Mouse (Mus musculus): ENCODE data around the gene Gm21981. TPM values are rescaled to one million over a fixed set of nuclear protein-coding genes. Genes with fewer than 3 reads are reported as not detected.
A peak's percentile ranks its signal among the peaks of the same experiment; 100 is the strongest.

The Gm21981 gene
- total RNA-seq, 1 experiment: 0.36 TPM

GRCm38 (mm10) chr17:47712889-47713571 is 18.8 kb upstream of the Gm21981 start:
- H3K4me3 ChIP-seq (ENCODE audit: insufficient read depth in 1 of 2, low read depth in 1 of 2, low read length in 2 of 2, poor library complexity in 1 of 2, severe bottlenecking in 1 of 2): peak overlapping the region; percentile 53
- DNase-seq (ENCODE audit: low read depth, low spot score): no peak
- no peaks in the 10 kb centered on the region for H3K9me3 ChIP-seq (ENCODE audit: control insufficient read depth, insufficient read depth, low read depth, low read length)
- peaks cover 16 to 43% of the 10 kb centered on the region in 2 experiments for H3K4me1 ChIP-seq (ENCODE audit: control insufficient read depth in 2 of 2, insufficient read depth in 2 of 2, low read length in 2 of 2, poor library complexity in 1 of 2)
- no peak overlapping the region for H3K9ac ChIP-seq (ENCODE audit: insufficient read depth, low read depth, low read length, poor library complexity, severe bottlenecking)
- H3K27ac ChIP-seq (ENCODE audit: insufficient read depth, low read depth, low read length, poor library complexity, severe bottlenecking): peak overlapping the region; percentile 81
- no peak for TF ChIP-seq ZNF384 (IDR thresholded peaks at IDR 0.05; ENCODE audit: low read depth, low read length)
- H3K36me3 ChIP-seq (ENCODE audit: control insufficient read depth, insufficient read depth, low read length, poor library complexity, severe bottlenecking): no peaks in the 10 kb centered on the region
- in situ Hi-C loops (cut with MboI; ENCODE audit: low sequenced_read_pairs in 2 of 2, unreplicated experiment in 2 of 2): no loop called here

- Histone ChIP-seq H3K9ac (ENCODE audit: insufficient read depth, low read depth, low read length, poor library complexity, severe bottlenecking) (peak overlapping the region; percentile 40; the same call in 1 of the 2 replicates), H3K36me3 (ENCODE audit: control insufficient read depth, insufficient read depth, low read length, poor library complexity, severe bottlenecking) (no peaks in the 10 kb centered on the region), H3K4me3 (ENCODE audit: insufficient read depth in 1 of 2, low read depth in 1 of 2, low read length in 2 of 2, poor library complexity in 1 of 2, severe bottlenecking in 1 of 2) (peak overlapping the region in 1 of 2 experiments; percentile 17; a peak in 1 of 4 replicates), H3K9me3 (ENCODE audit: control insufficient read depth, insufficient read depth, low read depth, low read length) (no peaks in the 10 kb centered on the region), H3K27ac (ENCODE audit: insufficient read depth, low read depth, low read length, poor library complexity, severe bottlenecking) (peak overlapping the region; percentile 36; the same call in 1 of the 2 replicates), H3K4me1 (ENCODE audit: control insufficient read depth in 2 of 2, insufficient read depth in 2 of 2, low read length in 2 of 2, poor library complexity in 1 of 2) (peaks cover 16 to 52% of the 10 kb centered on the region in 2 experiments)
- TF ChIP-seq ZC3H11A (IDR thresholded peaks at IDR 0.05; ENCODE audit: borderline replicate concordance, low read depth, low read length) (no peak), MAFK (IDR thresholded peaks at IDR 0.05; ENCODE audit: insufficient read depth, low read depth, low read length) (no peak)
- no peak for DNase-seq (ENCODE audit: low read depth, low spot score)
- in situ Hi-C loops (cut with MboI; ENCODE audit: low sequenced_read_pairs in 2 of 2, unreplicated experiment in 2 of 2): no loop called here
Measured at GRCm38 (mm10) chr17:47711883-47712282, 17.6 kb upstream of the Gm21981 start.

- Histone ChIP-seq H3K4me1 (ENCODE audit: control insufficient read depth in 2 of 2, insufficient read depth in 2 of 2, low read length in 2 of 2, poor library complexity in 1 of 2) (peaks cover 16 to 52% of the 10 kb centered on the region in 2 experiments), H3K27ac (ENCODE audit: insufficient read depth, low read depth, low read length, poor library complexity, severe bottlenecking) (peak overlapping the region; percentile 79), H3K36me3 (ENCODE audit: control insufficient read depth, insufficient read depth, low read length, poor library complexity, severe bottlenecking) (no peaks in the 10 kb centered on the region; the same call in 1 of the 2 replicates), H3K9ac (ENCODE audit: insufficient read depth, low read depth, low read length, poor library complexity, severe bottlenecking) (no peak overlapping the region; the same call in 1 of the 2 replicates), H3K4me3 (ENCODE audit: insufficient read depth in 1 of 2, low read depth in 1 of 2, low read length in 2 of 2, poor library complexity in 1 of 2, severe bottlenecking in 1 of 2) (peak overlapping the region; percentile 13 to 16; a peak in 1 of 4 replicates), H3K9me3 (ENCODE audit: control insufficient read depth, insufficient read depth, low read depth, low read length) (no peaks in the 10 kb centered on the region)
- TF ChIP-seq MAFK (IDR thresholded peaks at IDR 0.05; ENCODE audit: insufficient read depth, low read depth, low read length) (no peak), HCFC1 (IDR thresholded peaks at IDR 0.05; ENCODE audit: borderline replicate concordance, insufficient read depth, low read length) (no peak), ZC3H11A (IDR thresholded peaks at IDR 0.05; ENCODE audit: borderline replicate concordance, low read depth, low read length) (no peak), ZNF384 (IDR thresholded peaks at IDR 0.05; ENCODE audit: low read depth, low read length) (no peak), CHD2 (IDR thresholded peaks at IDR 0.05; ENCODE audit: low read depth, low read length) (no peak)
- DNase-seq (ENCODE audit: low read depth, low spot score): no peak
- in situ Hi-C loops (cut with MboI; ENCODE audit: low sequenced_read_pairs in 2 of 2, unreplicated experiment in 2 of 2): no loop called here
Measured at GRCm38 (mm10) chr17:47710036-47710435, 15.8 kb upstream of the Gm21981 start.

DNA sequence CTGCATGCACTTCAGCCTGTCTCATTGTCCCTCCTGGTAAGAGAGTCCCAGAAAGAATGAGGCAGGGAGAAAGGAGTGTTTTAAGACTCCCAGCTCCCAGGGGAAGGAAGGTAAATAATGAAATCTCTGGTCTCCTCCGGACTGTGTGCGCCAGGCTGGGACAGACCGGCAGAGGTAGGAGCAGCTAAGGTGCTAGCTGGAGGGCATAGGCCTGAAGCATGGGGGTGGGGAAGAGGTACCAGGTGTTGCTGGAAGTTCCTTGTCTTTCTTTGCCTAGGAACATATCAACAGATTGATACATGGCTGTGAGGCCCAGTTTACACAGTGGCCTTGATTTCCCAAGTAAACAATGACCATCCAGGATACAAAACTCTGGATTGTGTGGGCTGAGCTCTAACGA is 14.7 kb upstream of the Gm21981 start:
- Histone ChIP-seq H3K9ac (ENCODE audit: insufficient read depth, low read depth, low read length, poor library complexity, severe bottlenecking) (peak overlapping the region; percentile 4; the same call in 1 of the 2 replicates), H3K4me3 (ENCODE audit: insufficient read depth in 1 of 2, low read depth in 1 of 2, low read length in 2 of 2, poor library complexity in 1 of 2, severe bottlenecking in 1 of 2) (no peak overlapping the region), H3K27ac (ENCODE audit: insufficient read depth, low read depth, low read length, poor library complexity, severe bottlenecking) (no peak overlapping the region), H3K9me3 (ENCODE audit: control insufficient read depth, insufficient read depth, low read depth, low read length) (no peaks in the 10 kb centered on the region), H3K36me3 (ENCODE audit: control insufficient read depth, insufficient read depth, low read length, poor library complexity, severe bottlenecking) (no peaks in the 10 kb centered on the region; the same call in 1 of the 2 replicates), H3K4me1 (ENCODE audit: control insufficient read depth in 2 of 2, insufficient read depth in 2 of 2, low read length in 2 of 2, poor library complexity in 1 of 2) (peaks cover 14 to 49% of the 10 kb centered on the region in 2 experiments)
- no peak for DNase-seq (ENCODE audit: low read depth, low spot score)
- in situ Hi-C loops (cut with MboI; ENCODE audit: low sequenced_read_pairs in 2 of 2, unreplicated experiment in 2 of 2): no loop called here
- TF ChIP-seq ZC3H11A (IDR thresholded peaks at IDR 0.05; ENCODE audit: borderline replicate concordance, low read depth, low read length): no peak
- TF ChIP-seq MAFK (IDR thresholded peaks at IDR 0.05; ENCODE audit: insufficient read depth, low read depth, low read length): no peak
- no peak for TF ChIP-seq HCFC1 (IDR thresholded peaks at IDR 0.05; ENCODE audit: borderline replicate concordance, insufficient read depth, low read length)
- no peak for TF ChIP-seq ZNF384 (IDR thresholded peaks at IDR 0.05; ENCODE audit: low read depth, low read length)
- TF ChIP-seq CHD2 (IDR thresholded peaks at IDR 0.05; ENCODE audit: low read depth, low read length): no peak

- TF ChIP-seq CHD2 (IDR thresholded peaks at IDR 0.05; ENCODE audit: low read depth, low read length) (no peak), HCFC1 (IDR thresholded peaks at IDR 0.05; ENCODE audit: borderline replicate concordance, insufficient read depth, low read length) (no peak), ZNF384 (IDR thresholded peaks at IDR 0.05; ENCODE audit: low read depth, low read length) (no peak), ZC3H11A (IDR thresholded peaks at IDR 0.05; ENCODE audit: borderline replicate concordance, low read depth, low read length) (no peak), MAFK (IDR thresholded peaks at IDR 0.05; ENCODE audit: insufficient read depth, low read depth, low read length) (no peak)
Measured at GRCm38 (mm10) chr17:47707961-47708360, 13.7 kb upstream of the Gm21981 start.

More at GRCm38 (mm10) chr17:47707961-47708360, 13.7 kb upstream of the Gm21981 start:
- Histone ChIP-seq H3K36me3 (ENCODE audit: control insufficient read depth, insufficient read depth, low read length, poor library complexity, severe bottlenecking) (no peaks in the 10 kb centered on the region; the same call in 1 of the 2 replicates), H3K4me1 (ENCODE audit: control insufficient read depth in 2 of 2, insufficient read depth in 2 of 2, low read length in 2 of 2, poor library complexity in 1 of 2) (peaks cover 8 to 50% of the 10 kb centered on the region in 2 experiments; a peak in 3 of 4 replicates), H3K9ac (ENCODE audit: insufficient read depth, low read depth, low read length, poor library complexity, severe bottlenecking) (no peak overlapping the region), H3K9me3 (ENCODE audit: control insufficient read depth, insufficient read depth, low read depth, low read length) (no peaks in the 10 kb centered on the region), H3K4me3 (ENCODE audit: insufficient read depth in 1 of 2, low read depth in 1 of 2, low read length in 2 of 2, poor library complexity in 1 of 2, severe bottlenecking in 1 of 2) (no peak overlapping the region), H3K27ac (ENCODE audit: insufficient read depth, low read depth, low read length, poor library complexity, severe bottlenecking) (no peak overlapping the region)
- no peak for DNase-seq (ENCODE audit: low read depth, low spot score)
- in situ Hi-C loops (cut with MboI; ENCODE audit: low sequenced_read_pairs in 2 of 2, unreplicated experiment in 2 of 2): no loop called here

All from ES-E14 (cell line).